17 mouse cellular contexts compared by ENCODE assay signal in the genomic region with DNA sequence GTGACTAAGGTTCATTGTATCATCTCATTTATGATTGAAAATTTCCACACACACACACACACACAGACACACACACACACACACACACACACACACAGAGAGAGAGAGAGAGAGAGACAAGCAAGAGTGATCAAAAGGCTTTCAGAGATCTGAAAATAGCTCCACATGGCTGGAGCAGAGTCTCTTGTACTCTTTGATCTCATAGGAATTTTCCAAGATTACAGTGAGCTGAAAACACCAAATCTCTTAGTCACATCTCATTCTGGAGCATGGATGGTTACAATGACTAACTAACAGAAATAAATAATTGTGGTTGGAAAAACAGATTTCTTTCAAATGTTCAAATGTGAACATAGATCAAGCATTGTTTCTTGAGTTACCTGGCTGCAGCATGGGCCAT. TPM values are rescaled to one million over a fixed set of nuclear protein-coding genes. Genes with fewer than 3 reads are reported as not detected.
"Had no signal": no experiment of that assay in that cellular context is flagged by ENCODE, and none has a peak within 500 bp of the region (broad histone marks: within the 10 kb centered on the region; RNA-seq: fewer than 3 reads in every experiment).

No protein-coding gene starts in this region.

- H3K27me3 ChIP-seq: midbrain, embryonic 13.5 days; midbrain, embryonic 15.5 days; neural tube, embryonic 12.5 days had no signal

- DNase-seq: liver, postnatal 0 days; lung, adult 2 months; right cerebral cortex, postnatal 14 days; thymus, adult 2 months; thymus, postnatal 25 days; thymus, postnatal 4 days had no signal

- ATAC-seq: liver, postnatal 0 days; lung, postnatal 0 days; midbrain, embryonic 13.5 days; midbrain, embryonic 15.5 days had no signal

RNA-seq across cellular contexts. Expression of gene Akr1b7, which starts 47.3 kb away (rescaled TPM):
- total RNA-seq: megakaryocyte progenitor cell, adult 5-6 weeks; midbrain, postnatal 0 days; monocyte, adult 5-6 weeks; neutrophil, adult 5-6 weeks had no signal
- polyA plus RNA-seq: lung, embryonic 15.5 days; macrophage; midbrain, embryonic 11.5 days; midbrain, embryonic 13.5 days; midbrain, embryonic 15.5 days; neural tube, embryonic 12.5 days had no signal
